Mouse (Mus musculus): ENCODE results near the gene Rere. TPM values are rescaled to one million over a fixed set of nuclear protein-coding genes. Genes with fewer than 3 reads are reported as not detected.

Gene Rere
- 10 to 100 TPM; 31.7 to 35.5 TPM for polyA plus RNA-seq (2017; shearing (Covaris generic))

GRCm38 (mm10) chr4:150281018-150281761, at the start of gene Rere:
TSS of gene Rere (plus strand) at chr4:150281646.

GRCm38 (mm10) chr4:150236521-150237481, 44.6 kb upstream of the Rere start, which contains the start of gene Eno1:
TSS of gene Eno1 (plus strand) at chr4:150236721.

GRCm38 (mm10) chr4:150651390-150652277, 370.2 kb downstream of the Rere start, which contains the start of gene Slc45a1:
TSS of gene Slc45a1 (minus strand) at chr4:150652174.

Other genes starting within 250 kb of the Rere start
- gene Gpr157, start 194.3 kb upstream of the Rere start, polyA plus RNA-seq (2017; shearing (Covaris generic)) = under 1 TPM; 0.25 to 0.58 TPM
- gene Slc2a5, start 162.4 kb upstream of the Rere start, polyA plus RNA-seq (2017; shearing (Covaris generic)) = under 1 TPM in 1 of 2 experiments, not detected in 1; 0.05 TPM
- gene Slc2a7, start 132.7 kb upstream of the Rere start, polyA plus RNA-seq (2017; shearing (Covaris generic)) = not detected
- not detected for gene Car6, start 80.3 kb upstream of the Rere start, polyA plus RNA-seq (2017; shearing (Covaris generic))
- gene Eno1, start 44.9 kb upstream of the Rere start, polyA plus RNA-seq (2017; shearing (Covaris generic)) = 1,000 to 10,000 TPM; 1,067 to 1,384 TPM

Measured in activated CD4-positive, CD25-positive, alpha-beta regulatory T cell (primary cell).